Mouse (Mus musculus) kidney, adult 2 months (tissue): Measurements from ENCODE around the gene Piezo1.

Source experiments
- CTCF ChIP-seq: fragments of 200-500 bp; conservative IDR thresholded peaks from 2 replicates; pipeline ENCODE4 v1.5.1; 2011; ENCODE audit warnings: low read depth, mild to moderate bottlenecking, control low read depth, low read length, moderate library complexity, mixed read lengths; ENCODE audit not compliant: insufficient read depth, insufficient read length
- POLR2A ChIP-seq: fragments of 200-500 bp; IDR thresholded peaks from one replicate; pipeline ENCODE4 v1.6.1; 2011; ENCODE audit warnings: low read depth, low read length, control low read depth

DNA sequence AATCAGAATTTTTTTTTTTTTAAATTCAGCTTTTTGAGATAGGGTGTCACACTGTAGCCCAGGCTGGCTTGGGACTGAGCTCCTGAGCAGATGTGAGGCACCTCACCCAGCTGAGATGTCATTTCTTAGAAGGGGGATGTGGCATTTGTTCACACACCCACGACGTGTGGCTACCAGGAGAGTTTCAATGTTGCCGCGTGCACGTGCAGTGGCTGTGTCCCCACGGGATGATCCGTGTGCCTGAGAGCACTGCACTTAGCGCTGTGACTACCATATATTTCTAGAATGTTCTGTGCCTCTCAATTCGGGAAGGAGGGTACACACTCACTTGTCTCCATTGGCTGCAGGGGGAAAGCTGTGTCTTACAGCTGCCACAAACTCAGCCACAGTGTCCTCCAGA, 115.0 kb downstream of the Piezo1 start:
- no peak for TF ChIP-seq POLR2A
- no peak for TF ChIP-seq CTCF
